Mouse (Mus musculus) neural tube, embryonic 14.5 days (tissue): ENCODE results near the gene Jsrp1. TPM values are rescaled to one million over a fixed set of nuclear protein-coding genes. Genes with fewer than 3 reads are reported as not detected.

Source experiments
- ATAC-seq: fragments of 200-750 bp; cut with Nextera tagmentation; 2 replicates; pipeline ENCODE4 v1.8.0; 2017; ENCODE audit warnings: low read depth, mild to moderate bottlenecking, moderate TSS enrichment, moderate library complexity
- H3K27ac ChIP-seq: fragments of 300-500 bp; sonication (generic); 2 replicates; pipeline ENCODE4 v1.5.1; 2014; ENCODE audit warnings: low read depth, mild to moderate bottlenecking, control low read depth, low read length, moderate library complexity, mixed read lengths
- H3K27me3 ChIP-seq: fragments of 300-500 bp; sonication (generic); 2 replicates; pipeline ENCODE4 v1.6.1; 2014; ENCODE audit warnings: low read length; ENCODE audit not compliant: control insufficient read depth, insufficient read depth
- H3K36me3 ChIP-seq: fragments of 300-500 bp; sonication (generic); 2 replicates; pipeline ENCODE4 v1.6.1; 2014; ENCODE audit warnings: low read length, mixed read lengths; ENCODE audit not compliant: control insufficient read depth, insufficient read depth
- H3K4me1 ChIP-seq: fragments of 300-500 bp; sonication (generic); 2 replicates; pipeline ENCODE4 v1.6.1; 2014; ENCODE audit warnings: low read length; ENCODE audit not compliant: control insufficient read depth, insufficient read depth
- H3K4me2 ChIP-seq: fragments of 300-500 bp; sonication (generic); 2 replicates; pipeline ENCODE4 v1.6.1; 2014; ENCODE audit warnings: mild to moderate bottlenecking, low read depth, low read length, control low read depth
- H3K4me3 ChIP-seq: fragments of 300-500 bp; sonication (generic); 2 replicates; pipeline ENCODE4 v1.5.1; 2014; ENCODE audit warnings: low read depth, low read length, control low read depth, mixed read lengths
- H3K9ac ChIP-seq: fragments of 300-500 bp; sonication (generic); replicated peaks from 2 replicates; pipeline ENCODE4 v1.6.1; 2014; ENCODE audit warnings: low read depth, mild to moderate bottlenecking, control low read depth, low read length, mixed read lengths
- H3K9me3 ChIP-seq: fragments of 300-500 bp; sonication (generic); 2 replicates; pipeline ENCODE4 v1.6.1; 2016; ENCODE audit warnings: low read length; ENCODE audit not compliant: control insufficient read depth
- WGBS: fragments of 180-500 bp; shearing (Covaris S2); extraction: QIAGEN DNeasy Blood & Tissue Kit; methylation state at CpG from one replicate; pipeline ENCODE4 v1.1.7; 2014; 5-methylcytosine and 5-hydroxymethylcytosine counted together
- polyA plus RNA-seq: library from polyadenylated mRNA; unstranded; fragments of >200 nt; fragmentation: Nextera tagmentation; extraction: Ambion mirVana; gene quantifications from 2 replicates; pipeline ENCODE4 v1.2.1, GENCODE M21; 2014

The Jsrp1 gene
- polyA plus RNA-seq, 1 experiment from 2014 or later: 0.74 TPM

- H3K4me2 ChIP-seq: no peak overlapping the region
- peaks cover 18% of the 10 kb centered on the region for H3K4me1 ChIP-seq
- no peak for ATAC-seq
- no peaks in the 10 kb centered on the region for H3K27me3 ChIP-seq
- no peak overlapping the region for H3K9ac ChIP-seq
- no peak overlapping the region for H3K27ac ChIP-seq
- no peak overlapping the region for H3K4me3 ChIP-seq
- H3K36me3 ChIP-seq: peaks cover 37% of the 10 kb centered on the region
- H3K9me3 ChIP-seq: no peaks in the 10 kb centered on the region
- 84% methylated on average over 3 of the region's 3 CpGs for WGBS
These were observed 10.3 kb downstream of the Jsrp1 start for GRCm38 (mm10) chr10:80802996-80803395.

- Histone ChIP-seq H3K4me2 (no peak overlapping the region), H3K4me3 (no peak overlapping the region), H3K4me1 (peaks cover 18% of the 10 kb centered on the region), H3K27me3 (no peaks in the 10 kb centered on the region), H3K9me3 (no peaks in the 10 kb centered on the region), H3K27ac (no peak overlapping the region), H3K36me3 (peaks cover 37% of the 10 kb centered on the region), H3K9ac (no peak overlapping the region)
- no peak for ATAC-seq
- 95% methylated on average over 10 of the region's 10 CpGs for WGBS
These were observed 10.9 kb downstream of the Jsrp1 start for GRCm38 (mm10) chr10:80802204-80802912.

- peak overlapping the region; percentile 97 for H3K27ac ChIP-seq
- H3K4me3 ChIP-seq: peak overlapping the region; percentile 94
- 4% methylated on average over 18 of the region's 18 CpGs for WGBS
- H3K36me3 ChIP-seq: peaks cover 50% of the 10 kb centered on the region
- ATAC-seq: no peak
- H3K4me2 ChIP-seq: peak overlapping the region; percentile 91
- peaks cover 24% of the 10 kb centered on the region for H3K4me1 ChIP-seq
- H3K27me3 ChIP-seq: no peaks in the 10 kb centered on the region
- H3K9ac ChIP-seq: peak overlapping the region; percentile 95
- no peaks in the 10 kb centered on the region for H3K9me3 ChIP-seq
These were observed 14.2 kb downstream of the Jsrp1 start for GRCm38 (mm10) chr10:80799070-80799566.

- Histone ChIP-seq H3K9ac (peak within 1 kb of the TSS; percentile 95), H3K27ac (peak within 1 kb of the TSS; percentile 97), H3K4me2 (peak within 1 kb of the TSS; percentile 91), H3K27me3 (no peaks in the 10 kb centered on the region), H3K36me3 (peaks cover 50% of the 10 kb centered on the region), H3K9me3 (no peaks in the 10 kb centered on the region), H3K4me1 (peaks cover 24% of the 10 kb centered on the region), H3K4me3 (peak within 1 kb of the TSS; percentile 94)
- ATAC-seq: peak; percentile 93
- WGBS: under 1% methylated on average over 100 of the region's 104 CpGs
These were observed 14.9 kb downstream of the Jsrp1 start, which contains the start of the genes Sf3a2 and Plekhj1 for GRCm38 (mm10) chr10:80798150-80799006. Gene Sf3a2, plus strand, starts transcription at chr10:80798198. Gene Plekhj1, minus strand, starts transcription at chr10:80798626.

- Histone ChIP-seq H3K9ac (peak overlapping the region; percentile 95), H3K4me2 (peak overlapping the region; percentile 75), H3K27ac (peak overlapping the region; percentile 97), H3K9me3 (no peaks in the 10 kb centered on the region), H3K27me3 (no peaks in the 10 kb centered on the region), H3K4me1 (peaks cover 24% of the 10 kb centered on the region), H3K36me3 (peaks cover 48% of the 10 kb centered on the region), H3K4me3 (peak overlapping the region; percentile 94)
- peak; percentile 66 for ATAC-seq
- 3% methylated on average over 57 of the region's 59 CpGs for WGBS
These were observed 15.8 kb downstream of the Jsrp1 start for GRCm38 (mm10) chr10:80797186-80798149.

GRCm38 (mm10) chr10:80796307-80796848 lies 16.9 kb downstream of the Jsrp1 start:
- H3K27ac ChIP-seq: no peak overlapping the region
- H3K27me3 ChIP-seq: no peaks in the 10 kb centered on the region
- peak overlapping the region; percentile 75 for H3K4me2 ChIP-seq
- H3K9me3 ChIP-seq: no peaks in the 10 kb centered on the region
- peaks cover 46% of the 10 kb centered on the region for H3K36me3 ChIP-seq
- ATAC-seq: no peak
- H3K4me3 ChIP-seq: no peak overlapping the region; the same call in 1 of the 2 replicates
- 83% methylated on average over 9 of the region's 9 CpGs for WGBS
- peaks cover 24% of the 10 kb centered on the region for H3K4me1 ChIP-seq
- 0 out of 2 replicates have a peak overlapping the region, but pooled peaks have one; percentile 95 for H3K9ac ChIP-seq

- Histone ChIP-seq H3K27me3 (no peaks in the 10 kb centered on the region), H3K4me3 (no peak overlapping the region), H3K9ac (no peak overlapping the region), H3K4me2 (no peak overlapping the region), H3K36me3 (peaks cover 51% of the 10 kb centered on the region), H3K27ac (no peak overlapping the region), H3K4me1 (peaks cover 20% of the 10 kb centered on the region), H3K9me3 (no peaks in the 10 kb centered on the region)
- ATAC-seq: no peak
- 90% methylated on average over 8 of the region's 8 CpGs for WGBS
These were observed 18.5 kb downstream of the Jsrp1 start for GRCm38 (mm10) chr10:80794750-80795149.

GRCm38 (mm10) chr10:80793803-80794202 lies 19.5 kb downstream of the Jsrp1 start:
- H3K36me3 ChIP-seq: peaks cover 58% of the 10 kb centered on the region

More at GRCm38 (mm10) chr10:80793803-80794202, 19.5 kb downstream of the Jsrp1 start:
- Histone ChIP-seq H3K9ac (no peak overlapping the region), H3K27ac (0 out of 2 replicates have a peak overlapping the region, but pooled peaks have one; percentile 35), H3K4me3 (no peak overlapping the region), H3K27me3 (no peaks in the 10 kb centered on the region), H3K4me1 (peaks cover 15% of the 10 kb centered on the region), H3K4me2 (no peak overlapping the region), H3K9me3 (no peaks in the 10 kb centered on the region)
- WGBS: 88% methylated on average over 4 of the region's 4 CpGs
- no peak for ATAC-seq
